Mouse (Mus musculus) heart, adult 2 months (tissue): ENCODE measurements around the gene Eepd1. TPM values are rescaled to one million over a fixed set of nuclear protein-coding genes. Genes with fewer than 3 reads are reported as not detected.

Experiments
- DNase-seq, 2 experiments: peaks; one replicate each; pipeline ENCODE4 v3.0.0; 2021
- H3K27ac ChIP-seq: fragments of 200-600 bp; 2 replicates; pipeline ENCODE4 v1.8.1; 2022
- H3K27me3 ChIP-seq: fragments of 200-500 bp; 2 replicates; pipeline ENCODE4 v1.6.1; 2012; ENCODE audit warnings: mild to moderate bottlenecking, low read length, inconsistent platforms, mixed read lengths; ENCODE audit not compliant: control insufficient read depth, insufficient read depth
- H3K36me3 ChIP-seq: fragments of 200-500 bp; 2 replicates; pipeline ENCODE4 v1.6.1; 2012; ENCODE audit warnings: low read length, inconsistent platforms; ENCODE audit not compliant: control insufficient read depth, insufficient read depth
- H3K4me1 ChIP-seq: fragments of 200-500 bp; 2 replicates; pipeline ENCODE4 v1.6.1; 2011; ENCODE audit warnings: low read length; ENCODE audit not compliant: control insufficient read depth, insufficient read depth
- H3K4me3 ChIP-seq: fragments of 200-600 bp; 2 replicates; pipeline ENCODE4 v1.8.1; 2022
- H3K79me2 ChIP-seq: fragments of 200-500 bp; replicated peaks from 2 replicates; pipeline ENCODE4 v1.6.1; 2012; ENCODE audit warnings: mild to moderate bottlenecking, inconsistent platforms, low read length, moderate library complexity, mixed read lengths; ENCODE audit not compliant: control insufficient read depth, insufficient read depth
- H3K9ac ChIP-seq: fragments of 200-500 bp; 2 replicates; pipeline ENCODE4 v1.6.1; 2012; ENCODE audit warnings: low read depth, mild to moderate bottlenecking, control low read depth, inconsistent platforms, low read length, mixed read lengths
- CTCF ChIP-seq: fragments of 200-600 bp; IDR thresholded peaks from 2 replicates; pipeline ENCODE4 v1.8.1; 2022; ENCODE audit warnings: antibody characterized with exemption, mild to moderate bottlenecking, moderate library complexity
- EP300 ChIP-seq: fragments of 200-500 bp; IDR thresholded peaks from 2 replicates; pipeline ENCODE4 v1.6.1; 2011; ENCODE audit warnings: low read depth, low read length, control low read depth; ENCODE audit not compliant: insufficient read depth
- POLR2A ChIP-seq: fragments of 200-500 bp; IDR thresholded peaks from 2 replicates; pipeline ENCODE4 v1.6.1; 2011; ENCODE audit warnings: mild to moderate bottlenecking, low read depth, low read length, control low read depth; ENCODE audit not compliant: insufficient read depth
- WGBS: fragments of 180-500 bp; shearing (Covaris S2); methylation state at CpG from one replicate; pipeline ENCODE4 v1.1.7; 2018; 5-methylcytosine and 5-hydroxymethylcytosine counted together
- intact Hi-C: fragments of 180-260 bp; cut with DNase I; formaldehyde crosslinking; loops from one replicate; pipeline ENCODE4 v1.15.1; 2025
- polyA plus RNA-seq: library from polyadenylated mRNA; depleted of rRNA; stranded (reverse); fragments of >200 nt; gene quantifications from 2 replicates; pipeline ENCODE4 v1.2.3, GENCODE M21; 2012
- total RNA-seq, 2 experiments: library from RNA; stranded (reverse); gene quantifications; 2 replicates each; pipeline ENCODE4 v1.2.3; 2021

Gene Eepd1
- total and polyA plus RNA-seq, 3 experiments = 16.7 to 23.3 (median 18.9) TPM

DNA sequence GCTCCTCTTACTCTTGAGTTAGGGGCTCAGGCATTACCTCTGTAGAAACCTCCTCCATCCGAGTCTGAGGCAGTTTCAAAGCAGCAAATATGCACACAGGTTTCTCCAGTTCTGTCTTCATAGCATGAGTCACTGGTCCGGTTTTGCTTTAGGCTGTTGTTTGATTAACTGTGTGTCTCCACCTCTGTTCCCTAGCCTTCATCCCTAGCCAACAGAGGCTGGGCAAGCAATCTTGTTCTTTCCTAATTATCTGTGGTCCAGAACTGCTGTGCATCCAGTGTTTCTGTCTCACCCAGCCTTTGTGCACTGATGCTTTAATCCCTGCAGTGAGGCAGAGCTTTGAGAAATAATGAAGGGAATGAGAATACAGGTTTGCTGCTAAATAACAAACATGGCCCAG is 90.0 kb downstream of the Eepd1 start:
- Histone ChIP-seq H3K4me3 (no peak overlapping the region), H3K79me2 (no peaks in the 10 kb centered on the region; the same call in 1 of the 2 replicates), H3K36me3 (peaks cover 9% of the 10 kb centered on the region), H3K4me1 (peaks cover 18% of the 10 kb centered on the region), H3K9ac (no peak overlapping the region), H3K27me3 (no peaks in the 10 kb centered on the region), H3K27ac (peak overlapping the region; percentile 43)
- no peak for DNase-seq
- intact Hi-C loops = loop anchor here (5.0 kb wide), 1 partner anchor 89 kb away; the partner anchor contains the start of gene Eepd1
- TF ChIP-seq EP300 (no peak), POLR2A (no peak), CTCF (no peak)
- 61% methylated on average over 2 of the region's 2 CpGs for WGBS

DNA sequence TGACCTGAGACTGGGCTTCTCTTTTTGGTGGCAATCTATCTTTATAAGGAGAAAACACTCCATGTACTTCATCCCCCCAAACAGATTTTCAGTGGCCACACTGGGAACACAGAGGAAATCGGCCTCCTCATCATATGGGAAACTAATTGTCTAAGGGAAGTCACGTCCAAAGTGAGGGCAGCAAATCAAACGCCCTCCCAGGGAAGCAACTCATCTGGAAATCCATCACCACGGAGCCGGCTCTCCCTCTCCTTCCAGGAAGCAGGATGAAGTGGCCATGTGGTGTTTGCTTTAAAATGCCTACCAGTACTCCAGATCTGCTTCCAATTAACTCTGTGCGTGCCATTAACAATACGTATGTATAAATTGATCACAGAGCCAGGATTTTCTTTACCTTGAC is 92.4 kb downstream of the Eepd1 start:
- no peak for TF ChIP-seq CTCF
- no peak for TF ChIP-seq POLR2A
- peak; percentile 91 for TF ChIP-seq EP300
- Histone ChIP-seq H3K36me3 (peaks cover 9% of the 10 kb centered on the region), H3K79me2 (no peaks in the 10 kb centered on the region), H3K27ac (peak overlapping the region; percentile 70), H3K4me1 (peaks cover 23% of the 10 kb centered on the region), H3K4me3 (no peak overlapping the region), H3K27me3 (no peaks in the 10 kb centered on the region), H3K9ac (no peak overlapping the region)
- WGBS = 37% methylated on average over 7 of the region's 7 CpGs
- intact Hi-C loops = loop anchor here (1.0 to 5.0 kb wide), 4 partner anchors 17 to 91 kb away; partner anchors contain the start of gene Eepd1
- peak in 1 of 2 experiments; percentile 62 for DNase-seq

DNA sequence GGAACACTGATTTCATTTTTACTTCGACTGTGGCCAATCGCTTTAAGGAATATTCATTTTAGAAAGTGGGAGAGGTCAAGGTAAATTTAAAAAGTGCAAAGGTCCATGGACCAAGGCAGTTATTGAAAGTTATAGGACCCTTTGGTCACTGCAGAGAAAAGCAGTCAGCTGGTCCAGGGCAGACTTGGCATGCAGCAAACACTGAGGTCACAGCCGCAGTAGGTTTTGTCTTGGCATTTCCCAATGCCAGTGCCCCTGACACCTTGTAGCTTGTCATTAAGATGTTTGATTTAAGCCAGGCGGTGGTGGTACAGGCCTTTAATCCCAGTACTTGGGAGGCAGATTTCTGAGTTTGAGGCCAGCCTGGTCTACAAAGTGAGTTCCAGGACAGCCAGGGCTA is 92.8 kb downstream of the Eepd1 start:
- H3K9ac ChIP-seq = no peak overlapping the region
- TF ChIP-seq CTCF (no peak), POLR2A (no peak), EP300 (no peak)
- peak overlapping the region; percentile 70 for H3K27ac ChIP-seq
- H3K27me3 ChIP-seq = no peaks in the 10 kb centered on the region
- peaks cover 9% of the 10 kb centered on the region for H3K36me3 ChIP-seq
- H3K4me1 ChIP-seq = peaks cover 24% of the 10 kb centered on the region
- intact Hi-C loops = loop anchor here (5.0 kb wide), 1 partner anchor 92 kb away; the partner anchor contains the start of gene Eepd1
- no peak for DNase-seq
- no peak overlapping the region for H3K4me3 ChIP-seq
- no peaks in the 10 kb centered on the region for H3K79me2 ChIP-seq
- 65% methylated on average over 4 of the region's 4 CpGs for WGBS

DNA sequence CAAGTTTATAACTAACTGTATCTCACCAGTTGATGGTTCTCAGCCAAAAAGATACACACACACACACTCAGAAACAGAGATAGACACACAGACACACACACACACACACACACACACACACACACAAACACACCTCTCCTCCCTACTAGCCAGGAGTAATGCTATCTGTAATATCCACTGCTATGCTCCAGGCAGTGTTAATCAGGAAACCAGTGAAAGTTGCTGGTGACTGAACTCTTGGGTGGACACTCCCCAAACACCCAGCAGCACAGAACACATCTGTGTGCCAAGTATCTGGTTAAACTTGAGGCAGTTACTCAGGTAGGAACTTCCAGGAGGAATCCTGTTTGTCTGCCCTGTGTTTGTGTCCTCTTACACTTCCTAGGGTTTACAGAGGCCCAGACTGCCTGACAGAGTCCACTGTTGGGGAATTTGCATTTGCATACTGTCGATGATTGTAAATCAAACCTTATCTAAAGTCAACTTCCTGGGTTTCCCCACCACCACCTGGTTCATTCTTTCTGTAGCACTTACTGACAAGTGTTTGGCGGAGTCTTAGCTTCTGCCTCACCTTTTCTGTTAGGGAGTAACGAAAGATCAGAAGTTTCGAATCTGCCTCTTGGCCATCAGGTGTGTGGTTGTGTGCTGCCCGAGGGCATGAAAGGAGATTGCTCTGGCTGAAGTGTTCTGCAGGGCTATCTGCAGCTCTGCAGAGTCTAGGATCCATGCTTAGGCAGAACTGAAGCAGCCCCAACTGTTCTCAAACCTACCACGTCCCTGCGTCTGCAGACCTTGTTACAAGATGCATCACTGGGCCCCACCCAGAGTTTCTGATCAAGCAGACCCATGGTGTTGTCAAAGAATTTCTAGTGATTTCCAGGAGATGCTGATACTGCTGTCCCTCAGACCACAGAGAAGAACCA is 97.6 kb downstream of the Eepd1 start:
- H3K4me1 ChIP-seq = peaks cover 13% of the 10 kb centered on the region
- no peak overlapping the region for H3K9ac ChIP-seq
- H3K36me3 ChIP-seq = peaks cover 7% of the 10 kb centered on the region
- H3K27ac ChIP-seq = no peak overlapping the region
- TF ChIP-seq EP300 (no peak), CTCF (no peak), POLR2A (no peak)
- no peaks in the 10 kb centered on the region; the same call in 1 of the 2 replicates for H3K79me2 ChIP-seq
- DNase-seq = no peak
- WGBS = 79% methylated on average over 7 of the region's 7 CpGs
- no peaks in the 10 kb centered on the region for H3K27me3 ChIP-seq
- intact Hi-C loops = no loop called here
- H3K4me3 ChIP-seq = no peak overlapping the region

DNA sequence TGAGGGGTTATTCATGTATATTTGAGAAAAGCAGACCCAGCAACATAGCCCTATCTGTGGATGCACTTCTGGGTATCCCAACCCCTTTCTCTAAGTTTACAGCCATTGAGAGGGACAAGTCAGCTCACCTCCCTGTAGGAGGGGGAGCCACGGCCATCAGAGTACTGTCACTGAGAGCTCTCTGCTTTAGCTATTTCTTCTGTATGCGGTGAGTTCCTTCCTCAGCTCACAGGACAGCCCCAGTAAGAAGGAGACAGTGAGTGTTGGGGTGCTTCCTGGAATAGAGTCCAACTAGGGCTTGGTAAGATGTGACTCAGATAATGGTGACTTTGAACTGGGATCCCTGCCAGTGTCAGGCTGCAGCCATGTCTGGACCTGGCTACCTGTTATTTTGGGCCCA is 102.3 kb downstream of the Eepd1 start:
- H3K4me1 ChIP-seq = peaks cover 5% of the 10 kb centered on the region
- H3K9ac ChIP-seq = no peak overlapping the region
- no peak for DNase-seq
- H3K4me3 ChIP-seq = no peak overlapping the region
- 36% methylated on average over 2 of the region's 2 CpGs for WGBS
- H3K27me3 ChIP-seq = no peaks in the 10 kb centered on the region
- intact Hi-C loops = no loop called here
- H3K79me2 ChIP-seq = no peaks in the 10 kb centered on the region; the same call in 1 of the 2 replicates
- TF ChIP-seq EP300 (no peak), POLR2A (no peak), CTCF (no peak)
- no peaks in the 10 kb centered on the region; the same call in 1 of the 2 replicates for H3K36me3 ChIP-seq
- no peak overlapping the region for H3K27ac ChIP-seq

DNA sequence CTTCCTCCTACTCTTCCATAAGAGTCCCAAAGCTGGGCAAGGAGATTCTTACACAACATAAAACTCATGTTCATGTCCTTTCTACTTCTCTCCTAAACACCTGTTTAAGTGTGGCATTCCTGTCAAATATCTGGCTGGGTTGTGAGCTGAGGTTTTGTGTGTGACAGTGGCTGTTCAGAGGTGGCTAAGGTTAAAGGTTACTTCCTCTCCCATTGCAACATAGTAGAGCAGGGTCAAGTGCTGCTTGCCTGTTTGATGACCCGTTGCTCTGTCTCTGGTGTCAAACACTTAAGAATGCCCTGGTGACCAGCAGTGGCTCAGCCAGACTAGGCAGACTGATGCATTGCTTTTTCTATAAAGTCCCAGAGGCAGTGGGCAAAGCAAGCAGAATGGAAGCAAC is 104.3 kb downstream of the Eepd1 start:
- Histone ChIP-seq H3K4me1 (peaks cover 3% of the 10 kb centered on the region; the same call in 1 of the 2 replicates), H3K36me3 (no peaks in the 10 kb centered on the region; the same call in 1 of the 2 replicates), H3K4me3 (no peak overlapping the region), H3K27ac (no peak overlapping the region), H3K9ac (no peak overlapping the region), H3K27me3 (no peaks in the 10 kb centered on the region), H3K79me2 (no peaks in the 10 kb centered on the region; the same call in 1 of the 2 replicates)
- TF ChIP-seq EP300 = no peak
- TF ChIP-seq CTCF = no peak
- no peak for TF ChIP-seq POLR2A
- 42% methylated on average over 1 of the region's 1 CpGs for WGBS
- DNase-seq = no peak
- intact Hi-C loops = no loop called here
